Mouse (Mus musculus) left cerebral cortex, postnatal 14 days (tissue): ENCODE data around the gene Smg1. TPM values are rescaled to one million over a fixed set of nuclear protein-coding genes. Genes with fewer than 3 reads are reported as not detected.
"Not testable (repeated sequence)": the region's sequence is repeated elsewhere in the genome, so short reads cannot be mapped to it uniquely, and the experiment has no call there.

Experiments used
- DNase-seq, 2 experiments: peaks; one replicate each; pipeline ENCODE4 v3.0.0; 2021 to 2022; ENCODE audit warnings: low spot score in 2 of 2, mixed read lengths in 1 of 2
- intact Hi-C: fragments of 180-260 bp; cut with DNase I; formaldehyde crosslinking; loops from one replicate; pipeline ENCODE4 v1.15.1; 2025
- total RNA-seq, 2 experiments: library from RNA; stranded (reverse); gene quantifications; 2 replicates each; pipeline ENCODE4 v1.2.3; 2021

The Smg1 gene
- total RNA-seq, 2 experiments from 2014 or later = 61.1 to 67.2 TPM

DNA sequence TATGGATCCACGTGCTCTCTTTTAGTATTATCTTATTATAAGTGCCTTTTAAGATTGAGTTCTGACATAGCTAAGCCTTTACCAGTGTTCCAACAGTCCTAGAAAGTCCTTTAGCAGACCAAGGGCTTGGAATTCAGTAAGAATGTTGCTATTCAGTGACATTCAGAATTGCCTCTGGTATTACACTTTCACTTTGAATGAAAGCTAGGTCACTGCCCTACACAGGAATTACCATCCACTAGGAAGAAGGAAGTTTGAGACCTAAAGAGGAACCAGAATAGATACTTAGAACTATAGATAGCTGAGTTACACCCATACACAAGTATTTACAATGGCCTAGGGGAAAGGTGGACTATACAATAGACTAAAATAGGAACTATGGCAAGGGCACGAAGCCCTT is 73.3 kb downstream of the Smg1 start:
- DNase-seq, intact Hi-C loops: not testable (repeated sequence)

DNA sequence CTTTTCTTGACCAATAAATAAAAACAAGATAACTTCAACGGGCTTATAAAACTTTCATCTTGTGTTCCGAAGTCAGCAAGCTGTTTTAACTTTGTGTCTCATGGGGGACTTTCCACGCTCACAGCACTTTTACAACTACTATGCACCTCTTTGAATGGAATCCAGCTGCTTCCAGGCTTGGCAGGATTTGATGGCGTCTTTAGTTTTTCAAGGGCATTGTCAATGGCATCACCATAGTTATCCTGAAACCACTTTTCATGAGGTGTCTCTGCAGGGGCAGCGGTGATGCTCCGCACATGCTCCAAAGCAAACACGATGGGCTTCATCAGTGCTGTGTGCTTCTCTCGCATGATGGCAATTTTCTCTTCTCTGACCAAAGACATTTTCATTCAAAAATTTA is 80.5 kb downstream of the Smg1 start:
- intact Hi-C loops = loop anchor here (10.0 kb wide), 1 partner anchor 132 kb away; no protein-coding TSS in a partner anchor

DNA sequence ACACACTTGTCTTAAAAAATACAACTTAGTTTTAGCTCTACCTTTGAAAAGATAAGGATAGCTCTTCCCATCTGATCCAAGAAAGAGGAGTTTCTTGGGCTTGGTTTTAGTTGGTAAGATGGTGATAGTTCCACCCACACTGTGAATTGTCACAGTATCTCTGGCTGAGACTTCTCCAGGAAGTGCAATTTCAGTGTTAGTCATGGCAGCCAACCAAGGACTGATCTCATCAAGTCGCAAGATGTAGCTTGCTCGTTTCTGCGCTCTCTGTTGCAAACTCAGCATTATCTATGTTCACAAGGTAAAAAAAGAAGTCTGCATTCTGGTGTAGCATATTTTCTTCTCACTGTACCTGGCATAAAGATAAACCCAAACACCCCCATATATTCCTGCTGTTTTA is 83.3 kb downstream of the Smg1 start:
- DNase-seq = peak; percentile 59 to 70
- intact Hi-C loops = loop anchor here (10.0 kb wide), 1 partner anchor 135 kb away; no protein-coding TSS in a partner anchor

More for the DNA sequence above, 80.5 kb downstream of the Smg1 start:
- DNase-seq = no peak

DNA sequence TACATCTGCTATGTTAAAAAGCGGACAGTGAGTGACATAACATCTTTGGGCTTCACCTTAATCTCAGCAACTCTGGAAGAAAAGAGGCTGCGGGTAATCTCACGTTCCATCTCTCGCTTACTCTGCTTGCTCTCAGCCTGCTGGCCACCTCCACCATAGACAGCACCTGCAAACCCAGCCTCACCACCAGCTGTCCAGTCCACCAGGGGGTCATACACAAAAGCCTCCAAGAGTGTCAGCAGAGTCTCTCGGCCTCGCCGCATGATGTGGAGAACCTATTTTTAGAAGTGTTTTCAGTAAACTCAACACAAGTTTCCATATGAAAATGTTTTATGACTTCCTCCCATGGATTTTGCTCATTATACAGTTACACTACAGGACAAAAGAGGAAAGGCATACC is 87.0 kb downstream of the Smg1 start:
- no peak for DNase-seq
- intact Hi-C loops = no loop called here

DNA sequence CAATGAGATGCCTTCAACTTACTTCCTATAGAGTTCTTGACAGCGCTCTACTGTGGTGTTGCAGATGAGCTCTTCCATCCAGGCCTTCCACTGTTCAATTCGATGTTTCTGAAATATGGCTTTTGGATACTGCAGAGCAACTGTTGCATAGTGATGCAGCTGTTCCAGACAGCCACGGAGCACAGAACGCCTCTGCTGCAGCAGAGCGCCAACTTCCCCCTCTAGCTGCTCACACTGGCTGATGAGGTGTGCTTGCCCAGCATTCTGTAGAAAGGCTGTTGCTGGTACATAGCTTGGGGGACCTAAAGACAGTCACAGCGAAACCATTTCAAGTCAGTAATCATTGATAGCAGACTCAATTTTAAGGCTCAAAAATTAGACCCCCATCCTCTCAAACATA is 89.3 kb downstream of the Smg1 start:
- DNase-seq = peak; percentile 19 to 23
- intact Hi-C loops = no loop called here

DNA sequence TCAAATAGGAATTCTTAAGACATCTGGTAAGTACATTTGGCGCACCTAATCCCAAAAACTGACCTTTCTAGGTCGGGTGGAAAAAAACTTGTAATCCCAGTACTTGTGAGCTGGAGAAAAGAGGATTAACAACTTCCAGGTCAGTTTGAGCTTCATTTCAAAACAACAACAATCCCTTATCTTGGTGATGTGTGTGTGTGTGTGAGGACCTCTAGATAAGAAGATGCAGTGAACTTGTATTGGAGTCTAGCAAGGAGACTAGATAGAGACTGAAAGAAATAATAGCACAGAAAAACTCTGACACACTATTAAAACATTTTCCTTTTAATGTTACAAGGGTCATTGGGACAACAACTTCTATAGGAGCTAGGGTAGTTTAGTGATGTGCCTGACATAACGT is 99.9 kb downstream of the Smg1 start:
- intact Hi-C loops = no loop called here
- DNase-seq = no peak

DNA sequence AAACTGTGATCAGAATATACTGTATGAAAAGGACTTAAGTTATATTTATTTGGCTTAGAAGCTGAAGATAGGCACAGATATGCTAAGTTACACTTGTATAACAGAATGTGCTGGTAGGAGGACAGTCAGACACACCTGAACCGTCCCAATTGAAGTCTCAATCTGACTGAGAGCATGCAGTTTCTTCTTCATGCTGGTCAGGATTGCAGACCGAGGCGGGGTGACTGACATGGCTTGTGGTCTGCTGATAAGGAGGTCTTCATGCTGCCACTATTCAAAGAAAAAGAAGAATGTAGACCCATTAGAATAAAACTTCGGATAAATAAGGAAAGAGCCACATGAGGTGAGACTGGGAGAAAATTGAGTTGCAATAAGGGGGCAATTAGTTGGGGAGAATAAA is 100.3 kb downstream of the Smg1 start:
- intact Hi-C loops = no loop called here

DNA sequence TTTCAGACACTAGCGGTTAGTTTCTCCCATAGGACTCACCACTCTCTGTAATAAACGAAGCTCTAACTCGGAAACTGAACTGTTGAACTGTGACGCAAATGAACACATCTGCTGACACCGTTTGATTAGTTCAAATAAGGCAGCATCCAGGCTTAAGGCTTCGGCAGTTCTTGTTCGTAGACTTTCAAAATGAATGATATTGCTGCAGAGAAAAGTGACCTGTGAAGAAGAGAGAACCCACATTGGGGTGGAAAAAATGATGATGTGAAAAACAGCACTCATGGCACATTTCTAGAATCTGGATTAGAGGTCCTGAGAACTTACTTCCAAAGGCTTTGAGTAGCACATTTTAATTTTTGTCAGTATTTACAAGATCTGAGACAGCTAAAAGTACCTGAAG is 102.2 kb downstream of the Smg1 start:
- DNase-seq = no peak
- intact Hi-C loops = no loop called here

More for the DNA sequence above, 100.3 kb downstream of the Smg1 start:
- no peak for DNase-seq

DNA sequence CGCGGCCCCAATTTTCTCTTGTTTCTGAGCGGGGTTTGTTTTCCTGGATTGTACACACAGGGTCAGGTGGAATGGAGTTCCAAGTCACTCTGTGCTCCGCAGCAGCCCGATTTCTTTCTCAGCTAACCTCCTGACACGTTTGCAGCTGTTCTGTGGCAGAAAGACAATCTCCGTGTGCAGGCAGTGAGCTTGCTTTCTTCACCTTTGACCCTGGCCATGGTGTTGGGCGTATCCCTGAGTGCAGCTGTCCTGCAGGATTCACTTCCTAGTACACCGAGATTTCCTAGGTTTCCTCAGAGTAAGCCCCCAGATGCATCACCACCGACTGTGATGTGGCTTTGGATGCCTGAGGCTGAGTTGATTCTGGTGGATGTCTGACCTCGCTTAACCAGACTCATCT is 108.3 kb downstream of the Smg1 start:
- no peak for DNase-seq
- intact Hi-C loops = no loop called here

DNA sequence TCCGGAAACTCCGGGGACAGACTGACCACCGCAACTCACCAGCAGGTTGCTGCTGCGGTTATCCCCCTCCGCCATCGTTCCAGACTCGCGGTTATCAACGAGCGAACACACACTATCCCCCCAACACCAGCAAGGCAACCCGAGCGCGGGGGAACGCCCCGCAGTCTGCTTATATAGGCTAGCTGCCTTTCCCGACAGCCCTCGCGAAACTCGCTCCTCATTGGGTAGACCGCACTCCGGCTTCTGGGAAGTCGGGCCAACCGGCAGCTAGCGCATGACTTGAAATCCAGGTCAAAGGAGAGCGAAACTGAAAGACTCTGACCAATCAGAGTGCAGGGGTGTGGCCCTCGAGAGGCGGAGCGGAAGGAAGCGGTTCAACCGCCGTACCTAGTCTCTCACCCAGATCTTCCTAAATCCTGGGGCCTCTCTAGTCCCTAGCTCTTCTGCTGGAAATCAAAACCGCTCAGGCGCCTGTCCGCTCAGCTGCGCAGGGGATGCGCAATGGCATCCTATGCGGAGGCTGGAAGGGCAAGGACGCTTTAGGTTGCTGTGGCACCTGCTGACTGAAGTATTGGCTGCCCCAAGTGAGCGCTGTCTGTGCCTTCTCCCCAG is 113.9 kb downstream of the Smg1 start, which contains the start of gene Arl6ip1:
TSS of gene Arl6ip1 (minus strand) at position 233 of the 612 bp plus-strand sequence.
- peak; percentile 97 to 99 for DNase-seq
- intact Hi-C loops = no loop called here

DNA sequence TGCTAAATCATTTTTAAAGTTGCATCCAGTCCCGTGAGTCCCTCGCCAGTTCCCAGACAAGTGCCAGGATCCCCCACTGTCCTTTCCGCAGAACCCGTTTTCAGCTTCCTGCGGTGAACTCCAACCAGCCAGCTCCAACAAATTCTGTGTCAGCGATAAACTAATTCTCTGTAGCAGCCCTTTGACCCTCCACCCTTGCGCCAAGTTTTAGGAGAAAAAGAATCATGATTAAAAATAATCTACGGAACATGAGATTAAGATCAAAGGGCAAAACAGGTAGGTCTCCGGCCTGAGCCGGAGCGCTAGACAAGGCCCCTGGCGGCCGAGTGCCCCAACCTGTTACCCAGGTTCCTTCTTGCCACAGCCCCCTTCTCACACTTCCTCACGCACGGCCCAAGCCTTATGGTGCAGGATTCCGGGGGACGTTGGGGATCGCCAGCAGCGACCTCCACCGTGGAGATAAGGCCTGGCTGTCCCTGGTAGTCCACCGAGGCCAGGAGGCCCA is 114.5 kb downstream of the Smg1 start:
- no peak for DNase-seq

DNA sequence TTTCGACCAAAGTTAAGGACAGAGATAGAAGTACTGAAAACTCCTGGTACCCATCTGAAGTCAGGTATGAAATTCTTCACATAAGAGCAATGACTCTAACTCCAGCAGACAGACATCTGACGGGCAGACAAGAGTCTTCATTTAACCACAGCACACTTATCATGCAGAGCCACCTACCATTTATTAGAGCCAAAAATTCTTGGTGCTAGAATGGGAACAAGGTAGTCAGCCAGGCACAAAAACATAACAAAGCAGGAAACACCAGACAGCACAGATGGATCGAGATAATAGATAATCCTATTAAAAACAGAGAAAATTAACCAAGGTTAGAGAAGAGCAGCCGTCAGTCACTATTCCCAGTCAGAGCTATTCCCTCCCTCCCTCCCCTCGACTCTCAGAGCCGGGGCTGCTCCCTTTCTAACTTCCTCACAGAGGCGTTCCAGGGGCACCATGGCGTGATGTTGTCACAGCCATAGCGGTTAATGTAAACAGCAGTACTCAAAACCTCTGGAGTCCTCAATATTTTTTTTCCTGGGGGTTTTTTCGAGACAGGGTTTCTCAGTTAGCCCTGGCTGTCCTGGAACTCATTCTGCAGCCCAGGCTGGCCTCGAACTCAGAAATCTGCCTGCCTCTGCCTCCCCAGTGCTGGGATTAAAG is 117.1 kb downstream of the Smg1 start:
- intact Hi-C loops = no loop called here
- no peak for DNase-seq

More for the DNA sequence above, 114.5 kb downstream of the Smg1 start:
- intact Hi-C loops = no loop called here

DNA sequence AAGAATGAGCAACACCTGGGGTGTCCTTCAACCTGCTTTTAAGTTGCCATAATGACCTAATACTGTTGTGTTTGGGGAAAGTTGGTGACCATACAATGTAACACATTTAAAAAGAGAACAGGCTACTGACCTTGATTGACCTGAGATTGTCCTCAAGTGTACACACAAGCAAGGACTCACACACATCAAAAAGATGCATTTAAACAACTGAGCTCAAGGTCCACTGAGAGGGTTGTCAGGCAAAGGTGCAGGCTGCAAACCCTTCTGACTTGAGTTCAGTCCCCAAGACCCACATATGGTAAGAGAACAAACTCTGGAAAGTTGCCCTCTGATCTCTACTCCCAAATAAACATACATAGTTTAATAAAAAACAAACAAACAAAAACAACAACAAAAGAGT is 117.7 kb downstream of the Smg1 start:
- intact Hi-C loops = no loop called here
- no peak for DNase-seq

DNA sequence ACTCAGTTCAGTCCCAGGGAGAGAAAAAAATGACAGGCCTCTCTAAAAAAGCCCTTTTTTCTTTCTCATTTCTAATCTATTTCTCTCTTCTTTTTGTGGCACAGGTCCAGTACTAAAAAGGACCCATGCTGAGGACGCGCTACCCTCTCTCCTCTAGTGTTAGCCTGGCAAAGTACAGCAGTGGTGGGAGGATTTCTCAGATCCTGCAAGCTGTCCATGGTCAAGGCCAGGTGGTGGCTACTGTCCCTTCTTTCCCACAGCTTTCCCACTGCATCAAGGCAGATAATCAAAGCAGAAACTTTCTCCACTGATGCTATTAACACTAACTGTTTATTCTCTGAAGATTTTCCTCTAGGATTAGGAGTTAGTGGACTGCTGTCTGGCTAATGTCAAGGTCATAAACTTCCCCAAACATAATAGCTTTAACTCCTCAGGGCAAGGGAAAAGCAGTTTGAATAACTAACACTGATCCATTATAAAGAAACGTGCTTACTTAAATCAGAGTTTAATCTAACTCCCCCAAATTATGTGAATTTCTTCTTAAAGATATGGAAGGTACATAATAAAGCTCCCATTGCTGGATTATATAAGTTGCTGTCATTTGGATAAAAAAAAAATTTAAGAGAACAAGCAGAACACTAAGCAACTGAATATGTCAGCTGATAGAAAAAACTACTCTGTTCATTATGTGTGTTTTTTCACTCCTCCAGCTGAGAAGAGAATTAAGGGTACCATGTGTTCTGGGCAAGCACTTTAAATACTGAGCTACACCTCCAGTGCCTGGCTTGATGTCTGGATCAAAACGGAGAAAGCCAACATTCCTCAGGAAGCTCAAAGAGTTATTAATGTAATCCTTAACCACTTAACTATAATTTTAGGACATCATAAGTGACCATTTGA is 119.7 kb downstream of the Smg1 start:
- DNase-seq = no peak
- intact Hi-C loops = no loop called here

DNA sequence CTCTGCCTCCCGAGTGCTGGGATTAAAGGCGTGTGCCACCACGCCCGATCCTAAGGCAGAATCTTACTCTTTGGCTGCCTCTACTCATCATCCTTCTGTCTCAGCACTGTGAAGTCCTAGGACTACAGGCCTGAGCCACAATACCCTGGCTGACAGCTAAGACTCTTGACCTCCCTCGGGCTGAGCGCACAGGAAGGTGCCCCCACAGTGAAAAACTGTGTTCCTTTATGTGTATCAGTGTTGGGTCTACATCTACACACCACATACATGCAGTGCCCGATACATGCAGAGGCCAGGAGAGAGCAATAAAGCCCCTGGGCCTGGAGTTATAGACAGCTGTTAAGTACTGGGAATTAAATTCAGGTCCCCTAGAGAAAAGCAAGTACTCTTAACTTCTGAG is 121.2 kb downstream of the Smg1 start:
- intact Hi-C loops = no loop called here
- DNase-seq = no peak

DNA sequence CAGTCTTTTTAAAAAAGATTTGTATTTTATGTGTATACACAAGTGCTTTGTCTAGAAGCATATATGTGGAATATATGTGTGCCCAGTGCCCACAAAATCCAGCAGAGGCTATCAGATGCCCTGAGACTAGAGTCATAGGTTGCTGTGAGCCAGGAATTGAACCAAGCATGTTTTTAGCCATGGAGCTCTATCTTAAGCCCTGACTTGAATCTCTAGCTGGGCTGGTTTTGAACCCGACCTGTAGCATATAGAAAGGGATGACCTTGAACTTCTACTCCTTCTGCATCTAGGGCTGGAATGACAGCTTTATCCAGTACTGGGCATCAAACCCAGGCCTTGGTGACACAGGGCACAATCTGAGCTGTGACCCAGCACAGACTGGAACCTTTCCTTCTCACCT is 122.8 kb downstream of the Smg1 start:
- intact Hi-C loops = no loop called here

DNA sequence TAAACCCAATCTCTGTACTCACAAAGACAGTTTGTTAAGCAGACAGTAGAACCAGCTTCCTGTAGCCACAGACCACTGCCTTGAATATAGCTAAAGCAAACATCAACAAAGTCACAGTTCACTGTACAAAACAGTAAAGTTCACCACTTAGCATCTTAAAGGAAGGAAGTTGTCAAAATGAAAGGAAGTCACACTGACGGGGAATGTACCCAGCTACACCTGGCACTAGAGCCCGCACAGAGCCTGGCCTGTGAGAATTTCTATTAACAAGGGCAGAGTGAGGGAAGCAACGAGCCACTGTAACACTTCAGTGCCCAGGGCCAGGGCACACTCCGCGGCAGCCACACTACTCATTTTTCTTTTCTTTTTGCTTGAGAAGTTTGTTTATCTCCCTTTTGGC is 123.5 kb downstream of the Smg1 start:
- intact Hi-C loops = no loop called here
- no peak for DNase-seq

More for the DNA sequence above, 122.8 kb downstream of the Smg1 start:
- no peak for DNase-seq

DNA sequence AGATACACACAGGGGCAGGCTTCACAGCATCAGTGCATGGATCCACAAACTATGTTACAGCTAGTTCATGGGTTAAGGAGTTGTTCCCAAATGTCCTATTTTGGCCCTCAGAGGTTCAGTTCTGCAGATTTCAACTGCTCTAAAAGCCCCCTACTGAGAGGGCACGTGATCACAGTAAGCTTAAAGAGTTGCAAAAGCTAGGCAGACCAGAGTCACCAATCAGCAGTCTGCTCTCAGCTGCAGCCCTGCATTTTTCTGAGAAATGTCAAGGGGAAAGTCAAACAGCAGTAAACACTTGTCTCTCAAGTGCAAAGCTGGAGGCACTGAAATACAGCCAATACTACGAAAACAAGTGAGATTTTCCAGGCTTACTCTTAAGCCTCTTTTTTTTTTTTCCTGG is 124.3 kb downstream of the Smg1 start:
- intact Hi-C loops = no loop called here
- no peak for DNase-seq

DNA sequence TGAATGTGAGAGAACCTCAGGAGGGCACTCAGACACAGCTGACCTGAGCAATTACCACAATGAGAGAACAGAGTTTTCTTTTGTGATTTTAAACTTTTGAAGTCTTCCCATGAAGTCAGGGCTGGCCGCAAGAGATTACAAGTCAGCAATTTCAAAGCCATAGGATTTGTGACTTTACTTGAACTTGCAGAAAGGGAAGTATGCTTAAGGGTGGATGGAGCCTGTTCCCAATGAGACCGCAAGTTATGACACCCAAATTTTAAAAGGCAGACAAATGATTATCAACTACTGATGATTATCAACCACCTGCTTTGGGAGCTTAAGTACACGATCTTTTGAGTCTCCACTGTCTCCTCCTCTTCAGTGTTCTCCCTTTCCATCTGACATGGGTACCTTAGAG is 125.0 kb downstream of the Smg1 start:
- intact Hi-C loops = no loop called here
- no peak for DNase-seq
